Mouse (Mus musculus) embryonic facial prominence, embryonic 11.5 days (tissue): ENCODE measurements around the gene Grap. TPM values are rescaled to one million over a fixed set of nuclear protein-coding genes. Genes with fewer than 3 reads are reported as not detected.

ENCODE experiments used
- ATAC-seq: fragments of 200-750 bp; cut with Nextera tagmentation; replicated peaks from 2 replicates; pipeline ENCODE4 v1.8.0; 2017; ENCODE audit warnings: low read depth; ENCODE audit not compliant: insufficient number of reproducible peaks, low FRiP score, low TSS enrichment
- DNase-seq: peaks from one replicate; pipeline ENCODE4 v3.0.0-alpha.2; 2015; ENCODE audit warnings: low spot score
- H3K27ac ChIP-seq: fragments of 300-500 bp; sonication (generic); replicated peaks from 2 replicates; pipeline ENCODE4 v1.5.1; 2014; ENCODE audit warnings: mild to moderate bottlenecking, low read depth, low read length, control low read depth
- H3K27me3 ChIP-seq: fragments of 300-500 bp; sonication (generic); 2 replicates; pipeline ENCODE4 v1.6.1; 2014; ENCODE audit warnings: mild to moderate bottlenecking, low read length, moderate library complexity, mixed read lengths; ENCODE audit not compliant: control insufficient read depth, insufficient read depth
- H3K36me3 ChIP-seq: fragments of 300-500 bp; sonication (generic); replicated peaks from 2 replicates; pipeline ENCODE4 v1.6.1; 2014; ENCODE audit warnings: low read depth, mild to moderate bottlenecking, low read length, moderate library complexity, mixed read lengths; ENCODE audit not compliant: control insufficient read depth, insufficient read depth
- H3K4me1 ChIP-seq: fragments of 300-500 bp; sonication (generic); 2 replicates; pipeline ENCODE4 v1.6.1; 2014; ENCODE audit warnings: low read length, mixed read lengths; ENCODE audit not compliant: control insufficient read depth, insufficient read depth
- H3K4me2 ChIP-seq: fragments of 300-500 bp; sonication (generic); 2 replicates; pipeline ENCODE4 v1.6.1; 2014; ENCODE audit warnings: low read depth, mild to moderate bottlenecking, control low read depth, low read length, moderate library complexity
- H3K4me3 ChIP-seq: fragments of 300-500 bp; sonication (generic); 2 replicates; pipeline ENCODE4 v1.5.1; 2014; ENCODE audit warnings: low read depth, low read length, control low read depth
- H3K9ac ChIP-seq: fragments of 300-500 bp; sonication (generic); replicated peaks from 2 replicates; pipeline ENCODE4 v1.6.1; 2014; ENCODE audit warnings: mild to moderate bottlenecking, control low read depth, low read length
- H3K9me3 ChIP-seq: fragments of 300-500 bp; sonication (generic); replicated peaks from 2 replicates; pipeline ENCODE4 v1.6.1; 2016; ENCODE audit warnings: mild to moderate bottlenecking, low read length, inconsistent platforms, mixed read lengths; ENCODE audit not compliant: control insufficient read depth
- WGBS: fragments of 180-500 bp; shearing (Covaris S2); extraction: QIAGEN DNeasy Blood & Tissue Kit; methylation state at CpG from one replicate; pipeline ENCODE4 v1.1.7; 2014; 5-methylcytosine and 5-hydroxymethylcytosine counted together
- polyA plus RNA-seq: library from polyadenylated mRNA; unstranded; fragments of >200 nt; fragmentation: Nextera tagmentation; extraction: Ambion mirVana; gene quantifications from 2 replicates; pipeline ENCODE4 v1.2.1, GENCODE M21; 2014

Gene Grap
- polyA plus RNA-seq, 1 experiment from 2014 or later = 3.4 TPM

DNA sequence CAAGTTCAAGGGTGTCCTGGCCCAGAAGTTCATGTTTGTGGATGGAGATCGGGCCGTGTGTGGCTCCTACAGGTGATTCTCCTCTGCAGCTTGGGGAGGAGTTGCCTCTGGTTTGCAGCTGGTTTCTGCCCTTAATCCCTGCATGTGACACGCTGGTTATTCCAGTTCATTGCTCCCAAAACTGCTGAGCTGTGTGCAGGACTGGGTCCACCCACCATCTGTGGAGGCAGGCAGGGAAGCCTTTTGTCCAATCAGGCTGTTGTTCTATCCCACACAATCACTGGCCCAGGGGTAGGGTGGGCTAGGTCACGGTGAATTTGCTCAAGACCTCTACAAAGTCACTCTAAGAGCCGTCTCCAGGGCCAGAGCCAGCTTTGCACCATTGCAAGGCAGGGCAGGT is 48.6 kb downstream of the Grap start:
- Histone ChIP-seq H3K4me2 (no peak overlapping the region), H3K27ac (no peak overlapping the region), H3K4me1 (no peaks in the 10 kb centered on the region), H3K36me3 (no peaks in the 10 kb centered on the region), H3K9ac (no peak overlapping the region), H3K4me3 (no peak overlapping the region), H3K9me3 (no peaks in the 10 kb centered on the region), H3K27me3 (no peaks in the 10 kb centered on the region)
- DNase-seq (no peak), ATAC-seq (no peak; the same call in 1 of the 2 replicates)
- 63% methylated on average over 5 of the region's 5 CpGs for WGBS

GRCm38 (mm10) chr11:61702494-61702893 is 49.4 kb downstream of the Grap start:
- Histone ChIP-seq H3K27me3 (no peaks in the 10 kb centered on the region), H3K27ac (no peak overlapping the region), H3K9me3 (no peaks in the 10 kb centered on the region), H3K4me1 (no peaks in the 10 kb centered on the region), H3K4me3 (no peak overlapping the region), H3K36me3 (no peaks in the 10 kb centered on the region), H3K9ac (no peak overlapping the region), H3K4me2 (no peak overlapping the region)
- DNase-seq (no peak), ATAC-seq (no peak)
- 89% methylated on average over 5 of the region's 5 CpGs for WGBS

GRCm38 (mm10) chr11:61705581-61705980 is 52.5 kb downstream of the Grap start:
- H3K9ac ChIP-seq = no peak overlapping the region
- H3K27me3 ChIP-seq = no peaks in the 10 kb centered on the region
- H3K4me1 ChIP-seq = no peaks in the 10 kb centered on the region
- H3K9me3 ChIP-seq = no peaks in the 10 kb centered on the region
- 90% methylated on average over 2 of the region's 2 CpGs for WGBS
- H3K36me3 ChIP-seq = no peaks in the 10 kb centered on the region
- DNase-seq = no peak
- H3K4me3 ChIP-seq = no peak overlapping the region
- no peak for ATAC-seq
- no peak overlapping the region for H3K27ac ChIP-seq
- no peak overlapping the region for H3K4me2 ChIP-seq

GRCm38 (mm10) chr11:61706232-61706631 is 53.2 kb downstream of the Grap start:
- DNase-seq (no peak), ATAC-seq (no peak)
- H3K4me3 ChIP-seq = no peak overlapping the region
- H3K4me2 ChIP-seq = no peak overlapping the region
- H3K36me3 ChIP-seq = no peaks in the 10 kb centered on the region
- H3K27me3 ChIP-seq = no peaks in the 10 kb centered on the region
- no peak overlapping the region for H3K9ac ChIP-seq
- no peak overlapping the region for H3K27ac ChIP-seq
- H3K9me3 ChIP-seq = no peaks in the 10 kb centered on the region
- 70% methylated on average over 4 of the region's 4 CpGs for WGBS
- H3K4me1 ChIP-seq = no peaks in the 10 kb centered on the region

DNA sequence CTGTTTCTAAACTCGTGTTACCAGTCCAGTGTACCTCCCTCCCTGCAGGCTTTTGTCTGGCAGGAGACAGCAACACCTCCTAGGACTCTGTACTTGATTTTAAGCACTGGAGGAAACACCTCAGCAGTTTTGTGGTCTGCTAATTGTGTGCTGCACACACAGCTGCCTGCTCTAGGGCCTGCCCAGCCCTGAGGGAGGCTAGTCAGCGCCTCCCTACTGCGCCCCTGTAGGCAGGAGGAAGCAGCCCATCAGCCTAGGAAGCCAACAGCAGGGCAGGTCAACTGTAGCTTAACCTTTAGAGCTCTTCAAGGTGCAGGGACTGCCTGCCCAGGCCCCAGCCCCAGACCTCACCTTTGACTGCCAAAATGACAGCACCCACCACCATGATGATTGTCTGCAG is 55.9 kb downstream of the Grap start:
- ATAC-seq (no peak), DNase-seq (no peak)
- Histone ChIP-seq H3K9me3 (no peaks in the 10 kb centered on the region), H3K9ac (no peak overlapping the region; the same call in 1 of the 2 replicates), H3K4me1 (no peaks in the 10 kb centered on the region), H3K27me3 (no peaks in the 10 kb centered on the region), H3K36me3 (no peaks in the 10 kb centered on the region), H3K4me2 (no peak overlapping the region), H3K4me3 (no peak overlapping the region), H3K27ac (no peak overlapping the region)
- WGBS = 44% methylated on average over 3 of the region's 3 CpGs

DNA sequence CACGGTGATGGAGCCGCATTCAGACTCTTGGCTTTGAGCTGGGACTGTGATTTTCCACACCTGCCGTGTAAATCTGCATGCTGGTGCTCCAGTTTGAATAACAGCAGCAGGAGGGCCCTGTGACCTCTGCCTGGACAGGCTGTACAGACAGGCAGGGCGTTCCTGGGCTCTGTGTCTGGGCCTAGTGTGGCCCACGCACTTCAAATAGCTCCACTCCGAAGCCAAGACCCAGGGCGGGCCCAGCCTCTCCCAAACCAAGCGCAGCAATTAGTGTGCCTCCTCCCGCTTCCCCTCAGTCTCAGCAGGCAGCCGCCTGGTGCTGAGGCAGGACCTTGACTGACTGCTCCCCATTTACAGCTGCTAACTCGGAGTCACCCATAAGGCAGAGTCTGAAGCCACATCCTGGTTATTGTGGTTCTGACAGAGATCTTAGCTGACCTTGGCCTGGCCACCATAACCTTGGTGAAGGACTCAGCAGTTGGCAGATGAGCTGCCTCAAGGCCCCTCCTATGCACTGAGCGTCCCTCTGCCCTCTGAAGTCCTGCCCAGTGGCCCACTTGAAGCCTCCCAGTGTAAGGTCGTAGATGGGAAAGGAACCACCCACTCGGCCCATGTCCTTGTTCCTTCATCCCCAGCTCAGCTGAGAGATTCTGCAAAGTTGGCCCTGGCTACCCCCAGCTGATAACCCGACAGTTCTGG is 60.2 kb downstream of the Grap start:
- Histone ChIP-seq H3K9me3 (no peaks in the 10 kb centered on the region), H3K4me1 (no peaks in the 10 kb centered on the region), H3K4me3 (no peak overlapping the region), H3K4me2 (no peak overlapping the region), H3K27me3 (no peaks in the 10 kb centered on the region), H3K9ac (no peak overlapping the region), H3K36me3 (no peaks in the 10 kb centered on the region), H3K27ac (no peak overlapping the region)
- no peak for DNase-seq
- WGBS = 66% methylated on average over 15 of the region's 15 CpGs
- no peak for ATAC-seq

- Histone ChIP-seq H3K4me1 (no peaks in the 10 kb centered on the region), H3K4me3 (no peak overlapping the region), H3K4me2 (no peak overlapping the region), H3K9ac (no peak overlapping the region), H3K27me3 (no peaks in the 10 kb centered on the region), H3K27ac (no peak overlapping the region), H3K9me3 (no peaks in the 10 kb centered on the region), H3K36me3 (no peaks in the 10 kb centered on the region)
- ATAC-seq (peak; percentile 45; the same call in 1 of the 2 replicates), DNase-seq (peak; percentile 92)
- 42% methylated on average over 11 of the region's 11 CpGs for WGBS
These were observed 61.5 kb downstream of the Grap start for GRCm38 (mm10) chr11:61714346-61715117.

GRCm38 (mm10) chr11:61715130-61715529 is 62.1 kb downstream of the Grap start:
- ATAC-seq = 0 out of 2 replicates have a peak, but pooled peaks have one; percentile 16
- no peaks in the 10 kb centered on the region for H3K27me3 ChIP-seq
- H3K4me2 ChIP-seq = no peak overlapping the region
- no peak overlapping the region for H3K27ac ChIP-seq
- no peaks in the 10 kb centered on the region for H3K36me3 ChIP-seq
- no peaks in the 10 kb centered on the region for H3K9me3 ChIP-seq
- no peak overlapping the region for H3K9ac ChIP-seq
- WGBS = 69% methylated on average over 6 of the region's 6 CpGs
- DNase-seq = no peak
- H3K4me1 ChIP-seq = no peaks in the 10 kb centered on the region
- no peak overlapping the region for H3K4me3 ChIP-seq
